In genomic region chr13:100951185-100951508, GRCm38 (mm10) we compare ENCODE assay signal across 16 mouse cellular contexts.
DNase-seq lines count a peak whose midpoint lies in the region; ATAC-seq lines count a peak whose summit lies in the region.
"Had no signal": no experiment of that assay in that cellular context is flagged by ENCODE, and none has a peak within 500 bp of the region (broad histone marks: within the 10 kb centered on the region; RNA-seq: fewer than 3 reads in every experiment).

No protein-coding gene starts in this region.

- no peaks in the 10 kb centered on the region for H3K36me3 ChIP-seq in kidney, embryonic 15.5 days
- no peaks in the 10 kb centered on the region for H3K36me3 ChIP-seq in lung, embryonic 15.5 days
- H3K36me3 ChIP-seq: embryonic facial prominence, embryonic 13.5 days; forebrain, embryonic 12.5 days; heart, embryonic 12.5 days; hindbrain, embryonic 10.5 days had no signal

- H3K9ac ChIP-seq in kidney, embryonic 15.5 days = no peak overlapping the region
- no peak overlapping the region for H3K9ac ChIP-seq in lung, embryonic 15.5 days
- H3K9ac ChIP-seq: embryonic facial prominence, embryonic 13.5 days; forebrain, embryonic 12.5 days; heart, embryonic 12.5 days had no signal

- DNase-seq in kidney, adult 18-20 months = no peak
- DNase-seq in lung, postnatal 14 days = no peak
- DNase-seq in kidney, postnatal 10 days = peak; percentile 24
- peak; percentile 18 for DNase-seq in kidney, postnatal 14 days
- DNase-seq in heart, adult 11 months = no peak
- DNase-seq: adrenal gland, postnatal 25 days; cerebellum, adult 18-20 months; cerebellum, adult 9-11 months; cerebellum, postnatal 36 days; gastrocnemius, postnatal 10 days had no signal

- no peak overlapping the region for H3K4me2 ChIP-seq in kidney, embryonic 15.5 days
- no peak overlapping the region for H3K4me2 ChIP-seq in lung, embryonic 15.5 days
- H3K4me2 ChIP-seq: embryonic facial prominence, embryonic 13.5 days; forebrain, embryonic 12.5 days had no signal

- peak overlapping the region; percentile 75 for H3K27ac ChIP-seq in kidney, embryonic 15.5 days
- peak overlapping the region; percentile 44; the same call in 1 of the 2 replicates for H3K27ac ChIP-seq in lung, embryonic 15.5 days
- H3K27ac ChIP-seq: embryonic facial prominence, embryonic 13.5 days; forebrain, embryonic 12.5 days; hindbrain, embryonic 10.5 days had no signal

- peak; percentile 69 for ATAC-seq in kidney, embryonic 15.5 days (replicated peaks; ENCODE audit: low FRiP score)
- ATAC-seq in lung, embryonic 15.5 days (ENCODE audit: borderline replicate concordance, extremely low read depth, low FRiP score, low TSS enrichment) = peak; percentile 39

- H3K4me1 ChIP-seq in kidney, embryonic 15.5 days = peaks cover 19% of the 10 kb centered on the region
- H3K4me1 ChIP-seq in lung, embryonic 15.5 days = peaks cover 21% of the 10 kb centered on the region
- H3K4me1 ChIP-seq: embryonic facial prominence, embryonic 13.5 days; forebrain, embryonic 12.5 days; hindbrain, embryonic 10.5 days had no signal

- 19% methylated on average over 1 of the region's 1 CpGs for WGBS in kidney, embryonic 15.5 days
- 48% methylated on average over 1 of the region's 1 CpGs for WGBS in lung, embryonic 15.5 days

- no peaks in the 10 kb centered on the region for H3K9me3 ChIP-seq in kidney, embryonic 15.5 days (replicated peaks)
- H3K9me3 ChIP-seq in lung, embryonic 15.5 days = no peaks in the 10 kb centered on the region
- H3K9me3 ChIP-seq: embryonic facial prominence, embryonic 13.5 days; forebrain, embryonic 12.5 days; heart, embryonic 12.5 days; hindbrain, embryonic 10.5 days had no signal

- H3K27me3 ChIP-seq in kidney, embryonic 15.5 days = no peaks in the 10 kb centered on the region
- H3K27me3 ChIP-seq in lung, embryonic 15.5 days = no peaks in the 10 kb centered on the region
- H3K27me3 ChIP-seq: embryonic facial prominence, embryonic 13.5 days; forebrain, embryonic 12.5 days; heart, embryonic 12.5 days had no signal

- no peak overlapping the region for H3K4me3 ChIP-seq in kidney, embryonic 15.5 days (replicated peaks)
- H3K4me3 ChIP-seq in lung, embryonic 15.5 days = no peak overlapping the region
- H3K4me3 ChIP-seq: embryonic facial prominence, embryonic 13.5 days; forebrain, embryonic 12.5 days; heart, embryonic 12.5 days; hindbrain, embryonic 10.5 days had no signal

Comparison
In these comparisons a context has a peak if more than half of its experiments do, and no peak if none do; other contexts are left out.
1. DNase-seq: peak in kidney, postnatal 10 days (single experiment) and kidney, postnatal 14 days (single experiment); none in kidney, adult 18-20 months (single experiment), lung, postnatal 14 days (single experiment) and heart, adult 11 months (single experiment).